Mouse (Mus musculus) heart, adult 18-20 months (tissue): ENCODE data around the gene Wnk1. TPM values are rescaled to one million over a fixed set of nuclear protein-coding genes. Genes with fewer than 3 reads are reported as not detected.
"Not testable (repeated sequence)": the region's sequence is repeated elsewhere in the genome, so short reads cannot be mapped to it uniquely, and the experiment has no call there.

ENCODE experiments used
- DNase-seq, 2 experiments: peaks; one replicate each; pipeline ENCODE4 v3.0.0; 2021 to 2022; ENCODE audit warnings: mixed read lengths in 1 of 2
- long read RNA-seq, 2 experiments: library from polyadenylated mRNA; stranded (forward); transcript quantifications; one replicate each; pipeline ENCODE4 v2.0.0; 2021
- total RNA-seq, 2 experiments: library from RNA; stranded (reverse); gene quantifications; 2 replicates each; pipeline ENCODE4 v1.2.3; 2021

Wnk1 gene
- total RNA-seq, result 100 to 1,000 TPM; 416 to 419 TPM
- long read RNA-seq, experiment 1, partial matches to known transcripts, result 1 of 23 reads
- long read RNA-seq, experiment 1, other reads (novel, unspliced or antisense), result 22 of 23 reads
- long read RNA-seq, experiment 2, partial matches to known transcripts, result 0 of 12 reads
- long read RNA-seq, experiment 2, other reads (novel, unspliced or antisense), result 11 of 12 reads

GRCm38 (mm10) chr6:120038366-120039255 is at the start of gene Wnk1:
Gene Wnk1 (minus strand): TSS chr6:120038672.
- peak; percentile 97 to 99 for DNase-seq

GRCm38 (mm10) chr6:120087041-120087440 is 48.6 kb upstream of the Wnk1 start:
- not testable (repeated sequence) for DNase-seq

GRCm38 (mm10) chr6:120085832-120086231 is 47.4 kb upstream of the Wnk1 start:
- no peak for DNase-seq

GRCm38 (mm10) chr6:120084983-120085382 is 46.5 kb upstream of the Wnk1 start:
- no peak for DNase-seq

GRCm38 (mm10) chr6:120083442-120083841 is 45.0 kb upstream of the Wnk1 start:
- no peak for DNase-seq

- no peak for DNase-seq
Observed at GRCm38 (mm10) chr6:120082951-120083411, 44.5 kb upstream of the Wnk1 start.

GRCm38 (mm10) chr6:120082251-120082950 is 43.9 kb upstream of the Wnk1 start:
- DNase-seq, result no peak

- no peak for DNase-seq
Observed at GRCm38 (mm10) chr6:120081516-120081915, 43.0 kb upstream of the Wnk1 start.

- DNase-seq, result no peak
Observed at GRCm38 (mm10) chr6:120079547-120079946, 41.1 kb upstream of the Wnk1 start.

GRCm38 (mm10) chr6:120076619-120077450 is 38.4 kb upstream of the Wnk1 start:
- no peak for DNase-seq

GRCm38 (mm10) chr6:120072630-120073029 is 34.2 kb upstream of the Wnk1 start:
- DNase-seq, result no peak

GRCm38 (mm10) chr6:120069546-120069945 is 31.1 kb upstream of the Wnk1 start:
- no peak for DNase-seq

- DNase-seq, result no peak
Observed at GRCm38 (mm10) chr6:120065552-120066177, 27.2 kb upstream of the Wnk1 start.

- DNase-seq, result no peak
Observed at GRCm38 (mm10) chr6:120064627-120065026, 26.2 kb upstream of the Wnk1 start.

GRCm38 (mm10) chr6:120062934-120063333 is 24.5 kb upstream of the Wnk1 start:
- DNase-seq, result no peak

- DNase-seq, result peak; percentile 32 to 59
Observed at GRCm38 (mm10) chr6:120055666-120056540, 17.4 kb upstream of the Wnk1 start.

GRCm38 (mm10) chr6:120054412-120054811 is 15.9 kb upstream of the Wnk1 start:
- DNase-seq, result no peak

- no peak for DNase-seq
Observed at GRCm38 (mm10) chr6:120047705-120048292, 9.3 kb upstream of the Wnk1 start.

GRCm38 (mm10) chr6:120045406-120045805 is 6.9 kb upstream of the Wnk1 start:
- DNase-seq, result peak in 1 of 2 experiments; percentile 41
